Mouse (Mus musculus) myocyte (in vitro differentiated cells): ENCODE measurements around the gene Enah. TPM values are rescaled to one million over a fixed set of nuclear protein-coding genes. Genes with fewer than 3 reads are reported as not detected.

Source experiments
- H3K27me3 ChIP-seq: one replicate; pipeline ENCODE4 v1.6.1; 2011; ENCODE audit not compliant: control insufficient read depth, insufficient read depth, insufficient read length
- H3K36me3 ChIP-seq: one replicate; pipeline ENCODE4 v1.6.1; 2011; ENCODE audit not compliant: control insufficient read depth, insufficient read depth
- H3K4me2 ChIP-seq: one replicate; pipeline ENCODE4 v1.6.1; 2011; ENCODE audit warnings: low read depth, control low read depth
- H3K4me3 ChIP-seq: one replicate; pipeline ENCODE4 v1.5.1; 2011; ENCODE audit warnings: mild to moderate bottlenecking, control low read depth, moderate library complexity
- H3K79me2 ChIP-seq: one replicate; pipeline ENCODE4 v1.6.1; 2011; ENCODE audit not compliant: control insufficient read depth, insufficient read depth
- H3ac ChIP-seq: one replicate; pipeline ENCODE4 v1.6.1; 2011; ENCODE audit not compliant: control insufficient read depth, insufficient read length
- CEBPB ChIP-seq: IDR thresholded peaks from 2 replicates; pipeline ENCODE4 v1.6.1; 2011; ENCODE audit warnings: mild to moderate bottlenecking, moderate library complexity; ENCODE audit not compliant: poor library complexity, insufficient read depth, severe bottlenecking
- E2F4 ChIP-seq: IDR thresholded peaks from one replicate; pipeline ENCODE4 v1.6.1; 2011; ENCODE audit warnings: mild to moderate bottlenecking, control low read depth, moderate library complexity; ENCODE audit not compliant: insufficient read depth
- MAX ChIP-seq: IDR thresholded peaks from one replicate; pipeline ENCODE4 v1.6.1; 2011; ENCODE audit warnings: low read depth, mild to moderate bottlenecking, control low read depth
- MYOD1 ChIP-seq, 3 experiments: IDR thresholded peaks; one replicate each; pipeline ENCODE4 v1.6.1; 2011; ENCODE audit warnings: control low read depth in 2 of 3, low read depth in 2 of 3, mild to moderate bottlenecking in 2 of 3, moderate library complexity in 1 of 3; ENCODE audit not compliant: insufficient read length in 2 of 3, control insufficient read depth in 1 of 3
- MYOG ChIP-seq, 3 experiments: IDR thresholded peaks; one replicate each; pipeline ENCODE4 v1.6.1; 2011; ENCODE audit warnings: control low read depth in 2 of 3, low read depth in 2 of 3, mild to moderate bottlenecking in 2 of 3; ENCODE audit not compliant: insufficient read length in 2 of 3, control insufficient read depth in 1 of 3, insufficient read depth in 1 of 3
- POLR2A ChIP-seq: IDR thresholded peaks from one replicate; pipeline ENCODE4 v1.6.1; 2011; ENCODE audit warnings: low read depth, mild to moderate bottlenecking, control low read depth, moderate library complexity; ENCODE audit not compliant: insufficient read length
- POLR2AphosphoS2 ChIP-seq: IDR thresholded peaks from one replicate; pipeline ENCODE4 v1.6.1; 2011; ENCODE audit warnings: low read depth, control low read depth; ENCODE audit not compliant: insufficient read length
- REST ChIP-seq: IDR thresholded peaks from one replicate; pipeline ENCODE4 v1.6.1; 2011; ENCODE audit warnings: mild to moderate bottlenecking, control low read depth, moderate library complexity; ENCODE audit not compliant: insufficient read depth, insufficient read length
- SRF ChIP-seq: IDR thresholded peaks from one replicate; pipeline ENCODE4 v1.6.1; 2011; ENCODE audit warnings: low read depth; ENCODE audit not compliant: control insufficient read depth, insufficient read length
- TCF12 ChIP-seq: IDR thresholded peaks from one replicate; pipeline ENCODE4 v1.6.1; 2011; ENCODE audit warnings: mild to moderate bottlenecking, control low read depth; ENCODE audit not compliant: poor library complexity, insufficient read depth, severe bottlenecking
- TCF3 ChIP-seq: IDR thresholded peaks from one replicate; pipeline ENCODE4 v1.6.1; 2011; ENCODE audit warnings: low read depth, control low read depth; ENCODE audit not compliant: insufficient read length
- USF1 ChIP-seq: IDR thresholded peaks from one replicate; pipeline ENCODE4 v1.6.1; 2011; ENCODE audit warnings: low read depth, mild to moderate bottlenecking, control low read depth, moderate library complexity
- polyA plus RNA-seq: library from polyadenylated mRNA; unstranded; fragments of >200 nt; fragmentation: generic; extraction: Trizol; gene quantifications from one replicate; pipeline ENCODE4 v1.2.1, GENCODE M21; 2012; ENCODE audit warnings: missing spikeins

The Enah gene
- polyA plus RNA-seq, 1 experiment: 72.9 TPM

GRCm38 (mm10) chr1:181873086-181873920 lies 146.5 kb downstream of the Enah start:
- Histone ChIP-seq H3ac (no peak overlapping the region), H3K36me3 (no peaks in the 10 kb centered on the region), H3K79me2 (no peaks in the 10 kb centered on the region), H3K27me3 (peaks cover 3% of the 10 kb centered on the region), H3K4me2 (no peak overlapping the region), H3K4me3 (no peak overlapping the region)
- TF ChIP-seq REST (no peak), MAX (no peak), MYOG (IDR thresholded peaks at IDR 0.05; ENCODE audit: control insufficient read depth in 1 of 3, insufficient read depth in 1 of 3, insufficient read length in 2 of 3, low read depth in 2 of 3) (no peak), TCF3 (no peak), USF1 (no peak), CEBPB (no peak), MYOD1 (IDR thresholded peaks at IDR 0.05; ENCODE audit: control insufficient read depth in 1 of 3, insufficient read length in 2 of 3, low read depth in 2 of 3) (no peak), POLR2A (no peak), TCF12 (no peak), POLR2AphosphoS2 (no peak), E2F4 (no peak), SRF (no peak)

- Histone ChIP-seq H3K79me2 (no peaks in the 10 kb centered on the region), H3K36me3 (no peaks in the 10 kb centered on the region), H3K4me2 (no peak overlapping the region), H3K27me3 (no peaks in the 10 kb centered on the region), H3ac (no peak overlapping the region), H3K4me3 (no peak overlapping the region)
- no peak for TF ChIP-seq USF1
- TF ChIP-seq MYOG (IDR thresholded peaks at IDR 0.05; ENCODE audit: control insufficient read depth in 1 of 3, insufficient read depth in 1 of 3, insufficient read length in 2 of 3, low read depth in 2 of 3): no peak
- no peak for TF ChIP-seq MYOD1 (IDR thresholded peaks at IDR 0.05; ENCODE audit: control insufficient read depth in 1 of 3, insufficient read length in 2 of 3, low read depth in 2 of 3)
- no peak for TF ChIP-seq TCF3
- TF ChIP-seq E2F4: no peak
- TF ChIP-seq MAX: no peak
- no peak for TF ChIP-seq POLR2A
- no peak for TF ChIP-seq CEBPB
- no peak for TF ChIP-seq POLR2AphosphoS2
- no peak for TF ChIP-seq SRF
- TF ChIP-seq REST: no peak
- TF ChIP-seq TCF12: no peak
These were observed 147.2 kb downstream of the Enah start for GRCm38 (mm10) chr1:181872639-181873038.

DNA sequence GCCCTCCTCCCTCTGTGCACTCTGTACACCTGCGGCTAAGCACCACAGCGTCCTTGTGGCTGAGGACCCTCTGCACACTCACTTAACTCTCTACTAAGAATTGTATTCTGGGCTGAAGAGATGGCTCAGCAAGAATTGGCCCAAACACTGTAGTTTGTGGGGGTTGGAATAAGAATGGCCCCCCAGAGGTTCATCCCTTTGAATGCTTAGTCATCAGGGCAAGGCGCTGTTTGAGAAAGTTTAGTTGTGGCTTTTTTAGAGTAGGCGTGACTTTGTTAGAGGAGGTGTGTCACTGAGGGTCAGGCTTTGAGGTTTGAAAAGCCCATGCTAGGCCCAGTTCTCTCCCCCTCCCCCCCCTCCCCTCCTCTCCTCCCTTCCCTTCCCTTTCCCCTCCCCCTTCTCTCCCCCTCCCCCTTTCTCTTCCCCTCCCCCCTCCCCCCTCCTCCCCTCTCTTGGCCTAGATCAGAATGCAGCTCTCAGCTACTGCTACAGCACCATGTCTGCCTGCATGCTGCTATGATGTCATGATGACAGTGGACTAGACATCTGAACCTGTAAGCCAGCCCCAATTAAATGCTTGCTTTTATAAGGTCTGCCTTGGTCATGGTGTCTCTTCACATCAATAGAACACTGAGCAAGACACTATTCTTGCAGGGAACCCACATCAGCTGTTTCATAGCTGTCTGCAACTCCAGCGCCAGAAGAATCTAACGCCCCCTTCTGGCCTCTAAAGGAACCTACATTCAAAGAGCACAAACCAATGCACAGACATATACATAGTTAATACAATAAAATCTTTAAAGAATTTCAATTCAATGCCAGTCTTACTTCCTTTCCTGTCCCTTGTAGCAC lies 153.1 kb downstream of the Enah start:
- Histone ChIP-seq H3ac (no peak overlapping the region), H3K27me3 (no peaks in the 10 kb centered on the region), H3K4me2 (no peak overlapping the region), H3K36me3 (no peaks in the 10 kb centered on the region), H3K79me2 (no peaks in the 10 kb centered on the region), H3K4me3 (no peak overlapping the region)
- TF ChIP-seq MAX (no peak), MYOG (IDR thresholded peaks at IDR 0.05; ENCODE audit: control insufficient read depth in 1 of 3, insufficient read depth in 1 of 3, insufficient read length in 2 of 3, low read depth in 2 of 3) (no peak), USF1 (no peak), CEBPB (no peak), E2F4 (no peak), SRF (no peak), POLR2A (no peak), TCF3 (no peak), TCF12 (no peak), POLR2AphosphoS2 (no peak)

DNA sequence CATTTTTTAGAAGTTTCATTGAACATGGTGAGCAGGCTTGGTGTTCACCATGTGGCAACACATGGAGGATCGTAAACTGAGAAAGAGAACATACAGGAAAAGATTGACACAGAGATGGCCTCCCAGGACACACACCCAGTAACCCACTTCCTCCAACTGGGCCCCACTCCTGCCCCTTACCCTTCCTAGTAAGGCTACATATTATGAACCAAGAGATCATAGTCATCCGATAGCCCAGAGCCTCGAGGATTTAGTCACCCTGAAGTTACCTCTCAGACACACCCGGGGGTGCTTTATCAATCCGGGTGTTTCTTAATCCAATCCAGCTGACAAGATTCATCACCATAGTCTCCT lies 153.9 kb downstream of the Enah start:
- Histone ChIP-seq H3ac (no peak overlapping the region), H3K27me3 (no peaks in the 10 kb centered on the region), H3K36me3 (no peaks in the 10 kb centered on the region), H3K4me2 (no peak overlapping the region), H3K4me3 (no peak overlapping the region), H3K79me2 (no peaks in the 10 kb centered on the region)
- no peak for TF ChIP-seq SRF
- no peak for TF ChIP-seq E2F4
